Mouse (Mus musculus): ENCODE data around the gene Nvl.

- TF ChIP-seq POLR2A (IDR thresholded peaks at IDR 0.05; ENCODE audit: insufficient read depth, low read length) (no peak), CTCF (IDR thresholded peaks at IDR 0.05; ENCODE audit: low read depth, low read length) (no peak), EP300 (IDR thresholded peaks at IDR 0.05; ENCODE audit: insufficient read depth, low read depth, low read length) (no peak)
Measured at GRCm38 (mm10) chr1:181052898-181053297, 91.1 kb downstream of the Nvl start.

Measured in ES-Bruce4 (cell line).